In genomic region chr1:135850722-135851512, GRCm38 (mm10) we compare ENCODE assay signal across 9 mouse cellular contexts. TPM values are rescaled to one million over a fixed set of nuclear protein-coding genes. Genes with fewer than 3 reads are reported as not detected.
DNase-seq lines count a peak whose midpoint lies in the region; ATAC-seq lines count a peak whose summit lies in the region.
"Had no signal": no experiment of that assay in that cellular context is flagged by ENCODE, and none has a peak within 500 bp of the region (broad histone marks: within the 10 kb centered on the region; RNA-seq: fewer than 3 reads in every experiment).

No protein-coding gene starts in this region.

- H3K9ac ChIP-seq in hindbrain, embryonic 14.5 days, result no peak overlapping the region
- no peak overlapping the region for H3K9ac ChIP-seq in hindbrain, embryonic 16.5 days (ENCODE audit: low read depth, low read length)
- H3K9ac ChIP-seq in liver, embryonic 12.5 days, result no peak overlapping the region
- H3K9ac ChIP-seq: midbrain, embryonic 12.5 days had no signal

- H3K4me3 ChIP-seq in hindbrain, embryonic 14.5 days (replicated peaks; ENCODE audit: low read length), result no peak overlapping the region
- no peak overlapping the region for H3K4me3 ChIP-seq in hindbrain, embryonic 16.5 days (ENCODE audit: low read length)
- no peak overlapping the region for H3K4me3 ChIP-seq in liver, embryonic 12.5 days
- H3K4me3 ChIP-seq: midbrain, embryonic 12.5 days had no signal

- no peak for DNase-seq in hindbrain, embryonic 14.5 days (ENCODE audit: low spot score)
- DNase-seq in 416B (ENCODE audit: low read depth), result peak; percentile 48
- DNase-seq in adrenal gland, adult (ENCODE audit: inconsistent age in 2 of 2, low spot score in 1 of 2), result peak; percentile 25 to 73
- DNase-seq in gastrocnemius, postnatal 36 days, result peak; percentile 29 to 41
- DNase-seq in right cerebral cortex, postnatal 25 days, result peak; percentile 29
- no peak for DNase-seq in T-cell, adult 2 months (ENCODE audit: low spot score)

- H3K36me3 ChIP-seq in hindbrain, embryonic 14.5 days (replicated peaks; ENCODE audit: control insufficient read depth, insufficient read depth), result no peaks in the 10 kb centered on the region
- H3K36me3 ChIP-seq in hindbrain, embryonic 16.5 days (ENCODE audit: control insufficient read depth, insufficient read depth, low read length), result no peaks in the 10 kb centered on the region
- no peaks in the 10 kb centered on the region for H3K36me3 ChIP-seq in liver, embryonic 12.5 days
- H3K36me3 ChIP-seq: midbrain, embryonic 12.5 days had no signal

- no peak overlapping the region for H3K27ac ChIP-seq in hindbrain, embryonic 14.5 days
- no peak overlapping the region for H3K27ac ChIP-seq in hindbrain, embryonic 16.5 days (ENCODE audit: low read depth, low read length)
- H3K27ac ChIP-seq in liver, embryonic 12.5 days, result no peak overlapping the region
- H3K27ac ChIP-seq: midbrain, embryonic 12.5 days had no signal

- no peaks in the 10 kb centered on the region; the same call in 1 of the 2 replicates for H3K4me1 ChIP-seq in hindbrain, embryonic 14.5 days (replicated peaks; ENCODE audit: control insufficient read depth, insufficient read depth, low read length)
- 0 out of 2 replicates have a peak, but pooled peaks cover 2% of the 10 kb centered on the region for H3K4me1 ChIP-seq in hindbrain, embryonic 16.5 days (ENCODE audit: control insufficient read depth, insufficient read depth, low read depth, low read length)
- H3K4me1 ChIP-seq in liver, embryonic 12.5 days, result peaks cover 44% of the 10 kb centered on the region

- H3K27me3 ChIP-seq in hindbrain, embryonic 14.5 days (ENCODE audit: control insufficient read depth, insufficient read depth, low read length), result no peaks in the 10 kb centered on the region
- H3K27me3 ChIP-seq in hindbrain, embryonic 16.5 days (replicated peaks; ENCODE audit: control insufficient read depth, insufficient read depth, low read length), result no peaks in the 10 kb centered on the region
- peaks cover 20% of the 10 kb centered on the region; the same call in 1 of the 2 replicates for H3K27me3 ChIP-seq in liver, embryonic 12.5 days (replicated peaks)

- 76% methylated on average over 12 of the region's 12 CpGs for WGBS in hindbrain, embryonic 14.5 days
- 70% methylated on average over 12 of the region's 12 CpGs for WGBS in hindbrain, embryonic 16.5 days
- 57% methylated on average over 12 of the region's 12 CpGs for WGBS in liver, embryonic 12.5 days (ENCODE audit: insufficient replicate concordance)

- no peaks in the 10 kb centered on the region for H3K9me3 ChIP-seq in hindbrain, embryonic 14.5 days (ENCODE audit: control insufficient read depth, low read length)
- no peaks in the 10 kb centered on the region for H3K9me3 ChIP-seq in hindbrain, embryonic 16.5 days (ENCODE audit: control insufficient read depth, low read length)
- H3K9me3 ChIP-seq in liver, embryonic 12.5 days (replicated peaks), result no peaks in the 10 kb centered on the region
- H3K9me3 ChIP-seq: midbrain, embryonic 12.5 days had no signal

- intact Hi-C loops in gastrocnemius, postnatal 36 days (cut with DNase I), result no loop called here

- H3K4me2 ChIP-seq in hindbrain, embryonic 14.5 days (replicated peaks), result no peak overlapping the region
- no peak overlapping the region for H3K4me2 ChIP-seq in hindbrain, embryonic 16.5 days (ENCODE audit: low read length)
- no peak overlapping the region for H3K4me2 ChIP-seq in liver, embryonic 12.5 days
- H3K4me2 ChIP-seq: midbrain, embryonic 12.5 days had no signal

- peak; percentile 49; the same call in 1 of the 2 replicates for ATAC-seq in hindbrain, embryonic 14.5 days (ENCODE audit: low FRiP score)
- no peak for ATAC-seq in hindbrain, embryonic 16.5 days
- ATAC-seq in liver, embryonic 12.5 days, result peak; percentile 38; the same call in 1 of the 2 replicates

RNA-seq across cellular contexts. Expression of gene Tnnt2, which starts 14.8 kb away (rescaled TPM):
- 0.39 and 0.70 TPM in 2 replicates for polyA plus RNA-seq in hindbrain, embryonic 14.5 days (2014; fragmentation: Nextera tagmentation; extraction: Ambion mirVana)
- polyA plus RNA-seq in hindbrain, embryonic 16.5 days (2015; fragmentation: Nextera tagmentation; extraction: Ambion mirVana), result 1.5 and 8.3 TPM in 2 replicates
- 1 to 10 TPM; 2.9 to 5.4 TPM for total RNA-seq in gastrocnemius, postnatal 36 days (2021)
- polyA plus RNA-seq in liver, embryonic 12.5 days (2016; fragmentation: Nextera tagmentation; extraction: Ambion mirVana), result 1.5 and 3.3 TPM in 2 replicates

RNA-seq across cellular contexts. Expression of gene Lad1, which starts 32.5 kb away (rescaled TPM):
- polyA plus RNA-seq in hindbrain, embryonic 14.5 days (2014; fragmentation: Nextera tagmentation; extraction: Ambion mirVana), result 0.23 and 0.51 TPM in 2 replicates
- 0.47 and 0.93 TPM in 2 replicates for polyA plus RNA-seq in hindbrain, embryonic 16.5 days (2015; fragmentation: Nextera tagmentation; extraction: Ambion mirVana)
- not detected for total RNA-seq in gastrocnemius, postnatal 36 days (2021)
- 0.26 and 0.79 TPM in 2 replicates for polyA plus RNA-seq in liver, embryonic 12.5 days (2016; fragmentation: Nextera tagmentation; extraction: Ambion mirVana)

Comparison
In these comparisons a context has a peak if more than half of its experiments do, and no peak if none do; other contexts are left out.
1. DNase-seq: peak in 416B (single experiment), adrenal gland, adult (2 of 2), gastrocnemius, postnatal 36 days (2 of 2) and right cerebral cortex, postnatal 25 days (single experiment); none in hindbrain, embryonic 14.5 days (single experiment) and T-cell, adult 2 months (single experiment).